Mouse (Mus musculus) right cerebral cortex, postnatal 14 days (tissue): ENCODE measurements around the gene Milr1.

Experiments
- DNase-seq: peaks from one replicate; pipeline ENCODE4 v3.0.0; 2022

The Milr1 gene

GRCm38 (mm10) chr11:106814601-106815320 is 63.7 kb downstream of the Milr1 start:
- no peak for DNase-seq

- no peak for DNase-seq
Observed at GRCm38 (mm10) chr11:106815331-106815730, 64.3 kb downstream of the Milr1 start.

GRCm38 (mm10) chr11:106815761-106816160 is 64.7 kb downstream of the Milr1 start:
- no peak for DNase-seq

- no peak for DNase-seq
Observed at GRCm38 (mm10) chr11:106816316-106816715, 65.3 kb downstream of the Milr1 start.

- no peak for DNase-seq
Observed at GRCm38 (mm10) chr11:106817156-106817555, 66.1 kb downstream of the Milr1 start.

- no peak for DNase-seq
Observed at GRCm38 (mm10) chr11:106817808-106818207, 66.8 kb downstream of the Milr1 start.

GRCm38 (mm10) chr11:106818341-106818740 is 67.3 kb downstream of the Milr1 start:
- no peak for DNase-seq
